Mouse (Mus musculus): Measurements from ENCODE around the gene Dhx8.

- no peak for TF ChIP-seq CTCF (IDR thresholded peaks at IDR 0.05)
- no peak for TF ChIP-seq EP300 (IDR thresholded peaks at IDR 0.05)
These were observed 54.7 kb downstream of the Dhx8 start for GRCm38 (mm10) chr11:101787432-101787831.
